Mouse (Mus musculus) spleen, adult 2 months (tissue): ENCODE results near the gene Timm10.

Experiments used
- CTCF ChIP-seq: fragments of 200-500 bp; IDR thresholded peaks from 2 replicates; pipeline ENCODE4 v1.5.1; 2011; ENCODE audit warnings: mild to moderate bottlenecking, inconsistent platforms; ENCODE audit not compliant: insufficient read depth, insufficient read length, insufficient replicate concordance; ENCODE audit errors: extremely low read depth
- POLR2A ChIP-seq: fragments of 200-500 bp; IDR thresholded peaks from 2 replicates; pipeline ENCODE4 v1.6.1; 2011; ENCODE audit warnings: low read depth, low read length, inconsistent platforms

- TF ChIP-seq CTCF (no peak), POLR2A (no peak)
Measured at GRCm38 (mm10) chr2:84875842-84876241, 49.0 kb downstream of the Timm10 start.
